Mouse (Mus musculus) lung, embryonic 15.5 days (tissue): ENCODE measurements around the gene Ntrk1. TPM values are rescaled to one million over a fixed set of nuclear protein-coding genes. Genes with fewer than 3 reads are reported as not detected.
A peak's percentile ranks its signal among the peaks of the same experiment; 100 is the strongest.

Experiments used
- ATAC-seq: fragments of 200-750 bp; cut with Nextera tagmentation; 2 replicates; pipeline ENCODE4 v1.8.0; 2017; ENCODE audit warnings: moderate number of reproducible peaks, borderline replicate concordance; ENCODE audit not compliant: low FRiP score, low TSS enrichment; ENCODE audit errors: extremely low read depth
- H3K27ac ChIP-seq: fragments of 300-500 bp; sonication (generic); 2 replicates; pipeline ENCODE4 v1.5.1; 2015; ENCODE audit warnings: moderate library complexity, mild to moderate bottlenecking, inconsistent platforms
- H3K27me3 ChIP-seq: fragments of 300-500 bp; sonication (generic); 2 replicates; pipeline ENCODE4 v1.6.1; 2015; ENCODE audit warnings: inconsistent platforms
- H3K36me3 ChIP-seq: fragments of 300-500 bp; sonication (generic); 2 replicates; pipeline ENCODE4 v1.6.1; 2015; ENCODE audit warnings: inconsistent platforms
- H3K4me1 ChIP-seq: fragments of 300-500 bp; sonication (generic); 2 replicates; pipeline ENCODE4 v1.6.1; 2015; ENCODE audit warnings: inconsistent platforms
- H3K4me2 ChIP-seq: fragments of 300-500 bp; sonication (generic); 2 replicates; pipeline ENCODE4 v1.6.1; 2015; ENCODE audit warnings: inconsistent platforms, mild to moderate bottlenecking, moderate library complexity
- H3K4me3 ChIP-seq: fragments of 300-500 bp; sonication (generic); 2 replicates; pipeline ENCODE4 v1.5.1; 2015; ENCODE audit warnings: mild to moderate bottlenecking, inconsistent platforms
- H3K9ac ChIP-seq: fragments of 300-500 bp; sonication (generic); 2 replicates; pipeline ENCODE4 v1.6.1; 2015; ENCODE audit warnings: inconsistent platforms
- H3K9me3 ChIP-seq: fragments of 300-500 bp; sonication (generic); 2 replicates; pipeline ENCODE4 v1.6.1; 2016; ENCODE audit warnings: inconsistent platforms
- WGBS: fragments of 180-500 bp; shearing (Covaris S2); methylation state at CpG from one replicate; pipeline ENCODE4 v1.1.7; 2015; 5-methylcytosine and 5-hydroxymethylcytosine counted together
- polyA plus RNA-seq: library from polyadenylated mRNA; unstranded; fragments of >200 nt; fragmentation: Nextera tagmentation; extraction: Ambion mirVana; gene quantifications from 2 replicates; pipeline ENCODE4 v1.2.1, GENCODE M21; 2015

Ntrk1 gene
- polyA plus RNA-seq, 1 experiment from 2014 or later, result 2.5 TPM

GRCm38 (mm10) chr3:87783282-87784023, 11.5 kb downstream of the Ntrk1 start:
- Histone ChIP-seq H3K4me3 (no peak overlapping the region), H3K9ac (no peak overlapping the region), H3K4me1 (peaks cover 17% of the 10 kb centered on the region), H3K27me3 (peaks cover 2% of the 10 kb centered on the region), H3K4me2 (no peak overlapping the region), H3K9me3 (no peaks in the 10 kb centered on the region), H3K27ac (no peak overlapping the region), H3K36me3 (no peaks in the 10 kb centered on the region)
- 76% methylated on average over 25 of the region's 25 CpGs for WGBS
- ATAC-seq, result no peak

- Histone ChIP-seq H3K9me3 (no peaks in the 10 kb centered on the region), H3K4me1 (peaks cover 12% of the 10 kb centered on the region), H3K36me3 (no peaks in the 10 kb centered on the region), H3K27me3 (peaks cover 18% of the 10 kb centered on the region), H3K27ac (no peak overlapping the region), H3K4me3 (no peak overlapping the region), H3K4me2 (no peak overlapping the region), H3K9ac (no peak overlapping the region)
- peak; percentile 6; the same call in 1 of the 2 replicates for ATAC-seq
- WGBS, result 51% methylated on average over 2 of the region's 2 CpGs
These were observed 15.9 kb downstream of the Ntrk1 start for GRCm38 (mm10) chr3:87779086-87779485.

- H3K27me3 ChIP-seq, result peaks cover 18% of the 10 kb centered on the region
- no peak overlapping the region; the same call in 1 of the 2 replicates for H3K4me2 ChIP-seq
- H3K36me3 ChIP-seq, result no peaks in the 10 kb centered on the region
- no peak overlapping the region for H3K9ac ChIP-seq
- H3K27ac ChIP-seq, result no peak overlapping the region
- peaks cover 12% of the 10 kb centered on the region for H3K4me1 ChIP-seq
- no peaks in the 10 kb centered on the region for H3K9me3 ChIP-seq
- ATAC-seq, result no peak
- no peak overlapping the region for H3K4me3 ChIP-seq
- 48% methylated on average over 23 of the region's 23 CpGs for WGBS
These were observed 16.7 kb downstream of the Ntrk1 start for GRCm38 (mm10) chr3:87778283-87778682.

DNA sequence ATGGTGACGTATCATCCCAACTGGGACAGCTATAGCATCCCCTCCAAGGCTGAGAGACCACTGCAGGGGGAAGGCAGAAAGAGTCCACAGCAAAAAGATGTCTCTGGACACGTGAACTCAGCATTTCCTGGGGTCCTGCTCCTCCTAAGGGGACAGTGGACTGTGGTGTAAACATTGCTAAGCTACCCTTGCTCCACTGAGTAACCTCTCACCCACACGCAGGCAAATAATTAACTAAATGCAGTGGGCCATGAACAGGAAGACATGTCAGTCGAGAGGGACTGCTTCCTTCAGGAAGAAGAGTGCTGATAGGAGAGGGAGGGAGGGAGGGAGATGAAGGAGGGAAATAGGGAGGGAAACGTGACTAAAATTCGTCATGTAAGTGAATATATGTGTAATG, 23.9 kb downstream of the Ntrk1 start:
- WGBS, result 29% methylated on average over 6 of the region's 6 CpGs

DNA sequence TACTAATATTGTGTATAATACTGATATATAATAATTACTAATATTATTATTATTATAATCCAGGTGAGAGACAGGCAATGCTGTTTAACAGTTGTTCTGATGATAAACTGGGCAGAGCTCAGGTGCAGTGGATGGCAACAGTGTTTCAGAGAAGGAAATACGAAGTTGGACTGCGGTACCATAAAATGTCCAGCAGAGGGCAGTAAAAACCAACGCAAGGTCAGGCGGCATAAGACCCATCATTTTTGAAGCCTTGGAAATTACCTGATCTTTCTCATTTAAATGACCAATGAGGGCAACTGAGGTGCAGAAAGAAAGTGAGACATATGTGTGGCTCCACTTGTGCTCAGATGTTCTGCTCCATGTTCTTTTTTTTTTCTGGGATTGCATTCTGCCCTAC, 24.7 kb downstream of the Ntrk1 start:
- Histone ChIP-seq H3K9ac (no peak overlapping the region), H3K9me3 (no peaks in the 10 kb centered on the region), H3K4me2 (no peak overlapping the region), H3K4me1 (peaks cover 31% of the 10 kb centered on the region), H3K36me3 (no peaks in the 10 kb centered on the region), H3K27me3 (no peaks in the 10 kb centered on the region; the same call in 1 of the 2 replicates), H3K4me3 (no peak overlapping the region), H3K27ac (no peak overlapping the region)
- under 1% methylated on average over 4 of the region's 4 CpGs for WGBS
- no peak for ATAC-seq

More for the DNA sequence above, 23.9 kb downstream of the Ntrk1 start:
- Histone ChIP-seq H3K4me2 (no peak overlapping the region), H3K9me3 (no peaks in the 10 kb centered on the region), H3K4me1 (peaks cover 22% of the 10 kb centered on the region), H3K27me3 (no peaks in the 10 kb centered on the region; the same call in none of the 2 replicates), H3K4me3 (no peak overlapping the region), H3K27ac (no peak overlapping the region), H3K9ac (no peak overlapping the region), H3K36me3 (no peaks in the 10 kb centered on the region)
- ATAC-seq, result no peak

GRCm38 (mm10) chr3:87769506-87769905, 25.5 kb downstream of the Ntrk1 start:
- peaks cover 38% of the 10 kb centered on the region for H3K4me1 ChIP-seq
- no peak overlapping the region; the same call in 1 of the 2 replicates for H3K4me2 ChIP-seq
- no peak overlapping the region for H3K9ac ChIP-seq
- no peak overlapping the region for H3K27ac ChIP-seq
- WGBS, result 80% methylated on average over 8 of the region's 8 CpGs
- ATAC-seq, result no peak
- no peaks in the 10 kb centered on the region for H3K36me3 ChIP-seq
- H3K9me3 ChIP-seq, result no peaks in the 10 kb centered on the region
- no peak overlapping the region for H3K4me3 ChIP-seq
- no peaks in the 10 kb centered on the region; the same call in 1 of the 2 replicates for H3K27me3 ChIP-seq

GRCm38 (mm10) chr3:87768844-87769243, 26.1 kb downstream of the Ntrk1 start:
- Histone ChIP-seq H3K4me1 (peaks cover 45% of the 10 kb centered on the region), H3K27me3 (no peaks in the 10 kb centered on the region; the same call in 1 of the 2 replicates), H3K4me3 (peak overlapping the region; percentile 56), H3K4me2 (peak overlapping the region; percentile 71), H3K9ac (peak overlapping the region; percentile 58), H3K9me3 (no peaks in the 10 kb centered on the region), H3K36me3 (no peaks in the 10 kb centered on the region), H3K27ac (peak overlapping the region; percentile 96)
- ATAC-seq, result peak; percentile 75
- under 1% methylated on average over 35 of the region's 37 CpGs for WGBS

GRCm38 (mm10) chr3:87768431-87768830, 26.5 kb downstream of the Ntrk1 start:
- H3K36me3 ChIP-seq, result no peaks in the 10 kb centered on the region
- H3K9me3 ChIP-seq, result no peaks in the 10 kb centered on the region
- no peaks in the 10 kb centered on the region; the same call in 1 of the 2 replicates for H3K27me3 ChIP-seq
- H3K4me1 ChIP-seq, result peaks cover 49% of the 10 kb centered on the region
- WGBS, result 32% methylated on average over 6 of the region's 6 CpGs
- peak overlapping the region; percentile 71 for H3K4me2 ChIP-seq
- ATAC-seq, result no peak
- peak overlapping the region; percentile 56 for H3K4me3 ChIP-seq
- peak overlapping the region; percentile 58 for H3K9ac ChIP-seq
- peak overlapping the region; percentile 96 for H3K27ac ChIP-seq

DNA sequence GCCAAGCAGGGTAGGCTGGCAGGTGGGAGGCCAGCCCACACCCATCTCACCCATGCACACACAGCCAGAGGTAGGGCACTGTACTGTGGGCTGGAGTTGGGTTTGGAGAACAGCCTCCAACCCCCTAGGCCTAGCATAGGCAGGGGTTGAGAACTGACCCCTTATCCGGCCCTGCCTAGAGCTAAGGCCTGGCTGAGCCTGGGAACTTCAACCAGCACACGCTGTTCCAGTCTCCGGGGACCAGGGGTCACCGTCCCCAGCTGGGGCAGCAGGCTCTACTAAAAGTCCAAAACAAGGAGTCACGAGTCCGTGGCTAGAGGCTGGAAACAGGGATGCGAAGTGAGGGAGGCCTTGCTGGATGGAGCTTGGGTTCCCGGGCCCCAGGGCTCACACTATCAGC, 27.2 kb downstream of the Ntrk1 start:
- Histone ChIP-seq H3K36me3 (no peaks in the 10 kb centered on the region), H3K27ac (peak overlapping the region; percentile 96), H3K9ac (peak overlapping the region; percentile 58), H3K9me3 (no peaks in the 10 kb centered on the region), H3K4me3 (peak overlapping the region; percentile 56), H3K27me3 (no peaks in the 10 kb centered on the region; the same call in 1 of the 2 replicates), H3K4me2 (peak overlapping the region; percentile 71), H3K4me1 (peaks cover 54% of the 10 kb centered on the region)
- WGBS, result 56% methylated on average over 8 of the region's 8 CpGs
- no peak for ATAC-seq

DNA sequence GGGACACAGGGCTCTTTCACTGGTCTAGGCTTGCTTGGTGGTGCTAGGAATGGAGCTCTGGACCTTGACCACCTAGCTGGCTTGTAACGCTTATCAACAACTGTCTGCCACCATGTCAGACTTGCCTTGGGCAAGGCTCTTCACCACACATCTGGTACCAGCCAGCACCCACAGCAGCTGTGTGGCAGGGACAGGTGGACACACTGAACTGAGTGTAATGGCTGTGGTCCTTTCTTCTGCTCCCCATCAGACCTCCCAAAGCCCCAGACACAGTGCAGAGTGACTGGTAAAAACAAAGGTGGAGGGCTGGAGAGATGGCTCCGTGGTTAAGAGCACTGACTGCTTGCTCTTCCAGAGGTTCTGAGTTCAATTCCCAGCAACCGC, 28.7 kb downstream of the Ntrk1 start:
- H3K27me3 ChIP-seq, result no peaks in the 10 kb centered on the region
- H3K4me3 ChIP-seq, result no peak overlapping the region
- H3K9ac ChIP-seq, result no peak overlapping the region
- H3K9me3 ChIP-seq, result no peaks in the 10 kb centered on the region
- no peaks in the 10 kb centered on the region for H3K36me3 ChIP-seq
- H3K4me2 ChIP-seq, result peak overlapping the region; percentile 54
- H3K4me1 ChIP-seq, result peaks cover 69% of the 10 kb centered on the region
- ATAC-seq, result no peak
- 76% methylated on average over 3 of the region's 3 CpGs for WGBS
- H3K27ac ChIP-seq, result peak overlapping the region; percentile 96; the same call in 1 of the 2 replicates

- 65% methylated on average over 5 of the region's 5 CpGs for WGBS
- no peak for ATAC-seq
- H3K9me3 ChIP-seq, result no peaks in the 10 kb centered on the region
- H3K4me1 ChIP-seq, result peaks cover 71% of the 10 kb centered on the region
- peak overlapping the region; percentile 54 for H3K4me2 ChIP-seq
- no peaks in the 10 kb centered on the region for H3K36me3 ChIP-seq
- H3K4me3 ChIP-seq, result peak overlapping the region; percentile 24; the same call in 1 of the 2 replicates
- no peak overlapping the region for H3K9ac ChIP-seq
- peak overlapping the region; percentile 96 for H3K27ac ChIP-seq
- H3K27me3 ChIP-seq, result no peaks in the 10 kb centered on the region
These were observed 29.2 kb downstream of the Ntrk1 start for GRCm38 (mm10) chr3:87765631-87766283.

GRCm38 (mm10) chr3:87765091-87765490, 29.9 kb downstream of the Ntrk1 start:
- Histone ChIP-seq H3K4me3 (peak overlapping the region; percentile 24), H3K9me3 (no peaks in the 10 kb centered on the region), H3K4me2 (peak overlapping the region; percentile 54), H3K9ac (peak overlapping the region; percentile 8; the same call in 1 of the 2 replicates), H3K27me3 (no peaks in the 10 kb centered on the region), H3K36me3 (no peaks in the 10 kb centered on the region), H3K27ac (peak overlapping the region; percentile 96), H3K4me1 (peaks cover 71% of the 10 kb centered on the region)
- 15% methylated on average over 10 of the region's 10 CpGs for WGBS
- peak; percentile 48 for ATAC-seq
